Mouse (Mus musculus) E14TG2a.4 (cell line): ENCODE data around the gene Osbpl2.

Experiments used
- CTCF ChIP-seq: conservative IDR thresholded peaks from 2 replicates; pipeline ENCODE4 v1.5.1; 2014; ENCODE audit warnings: low read length
- NANOG ChIP-seq: IDR thresholded peaks from 2 replicates; pipeline ENCODE4 v1.6.1; 2014; ENCODE audit warnings: borderline replicate concordance, low read length, mixed read lengths

DNA sequence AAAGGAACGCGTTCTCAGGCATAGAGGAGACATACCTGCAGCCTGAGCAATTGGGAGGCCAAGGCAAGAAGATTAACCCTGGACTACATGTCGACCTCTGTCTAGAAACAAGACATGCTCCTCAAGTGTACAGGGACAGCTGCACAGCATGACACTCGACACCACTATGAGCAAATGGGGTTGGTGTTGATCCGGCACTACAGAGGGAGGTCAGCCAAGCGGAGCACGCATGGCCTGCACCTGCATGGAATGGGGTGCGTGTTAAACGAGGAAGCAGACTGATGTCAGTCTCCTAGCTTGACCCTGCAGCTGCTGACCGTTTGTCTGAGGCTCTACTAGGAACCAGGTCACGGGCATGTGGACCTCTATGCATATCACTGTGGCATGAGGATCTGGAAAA lies 28.8 kb upstream of the Osbpl2 start:
- TF ChIP-seq CTCF (no peak), NANOG (no peak)
